Mouse (Mus musculus) CH12.LX (cell line): ENCODE data around the gene Apoa1. TPM values are rescaled to one million over a fixed set of nuclear protein-coding genes. Genes with fewer than 3 reads are reported as not detected.

Source experiments
- DNase-seq: peaks from one replicate; pipeline ENCODE4 v3.0.0-alpha.2; 2013; ENCODE audit errors: extremely low read depth
- H3K27ac ChIP-seq: 2 replicates; pipeline ENCODE4 v1.5.1; 2012; ENCODE audit warnings: low read depth, mild to moderate bottlenecking, control low read depth, moderate library complexity; ENCODE audit not compliant: insufficient read depth
- H3K27me3 ChIP-seq: replicated peaks from 2 replicates; pipeline ENCODE3; 2012; ENCODE audit warnings: inconsistent platforms
- H3K36me3 ChIP-seq, 2 experiments: replicated peaks in 1 of 2; 2 replicates each; pipeline versions ENCODE3 to v1.6.1; 2012; ENCODE audit warnings: inconsistent platforms in 1 of 2, low read length in 1 of 2, mild to moderate bottlenecking in 1 of 2, mixed read lengths in 1 of 2, moderate library complexity in 1 of 2; ENCODE audit not compliant: control insufficient read depth in 1 of 2, insufficient read depth in 1 of 2
- H3K4me1 ChIP-seq, 2 experiments: 2 replicates each; pipeline ENCODE4 v1.6.1; 2012; ENCODE audit warnings: inconsistent platforms in 1 of 2, moderate library complexity in 1 of 2; ENCODE audit not compliant: insufficient read depth in 2 of 2, control insufficient read depth in 1 of 2
- H3K4me2 ChIP-seq: 2 replicates; pipeline ENCODE4 v1.6.1; 2012; ENCODE audit warnings: low read depth, mild to moderate bottlenecking, control low read depth; ENCODE audit not compliant: poor library complexity, insufficient read depth, severe bottlenecking
- H3K4me3 ChIP-seq, 3 experiments: fragments of 150-350 bp in 1 of 3; sonication (generic) in 1 of 3; replicated peaks in 1 of 3; 2 replicates each; pipeline versions ENCODE3 to v1.5.1; 2011 to 2012; ENCODE audit warnings: low read depth in 2 of 3, low read length in 2 of 3, mild to moderate bottlenecking in 2 of 3, moderate library complexity in 2 of 3, control low read depth in 1 of 3, improper control_type of control experiment in 1 of 3, inconsistent platforms in 1 of 3, mixed read lengths in 1 of 3; ENCODE audit not compliant: poor library complexity in 1 of 3
- H3K79me2 ChIP-seq: replicated peaks from 2 replicates; pipeline ENCODE4 v1.6.1; 2012; ENCODE audit warnings: mild to moderate bottlenecking, moderate library complexity; ENCODE audit not compliant: control insufficient read depth, poor library complexity, insufficient read depth, severe bottlenecking; ENCODE audit errors: extremely low read depth
- H3K9ac ChIP-seq: 2 replicates; pipeline ENCODE4 v1.6.1; 2012; ENCODE audit warnings: low read depth, mild to moderate bottlenecking, control low read depth, moderate library complexity; ENCODE audit not compliant: insufficient read depth
- H3K9me3 ChIP-seq: replicated peaks from 2 replicates; pipeline ENCODE3; 2012; ENCODE audit warnings: low read length, inconsistent platforms, mixed read lengths
- BHLHE40 ChIP-seq: IDR thresholded peaks from 2 replicates; pipeline ENCODE4 v1.6.1; 2011; ENCODE audit warnings: mild to moderate bottlenecking, low read depth, low read length, improper control_type of control experiment
- CTCF ChIP-seq, 2 experiments: IDR thresholded peaks in 1 of 2; conservative IDR thresholded peaks in 1 of 2; 2 replicates each; pipeline ENCODE4 v1.5.1; 2011 to 2012; ENCODE audit warnings: low read depth in 2 of 2, low read length in 2 of 2, improper control_type of control experiment in 1 of 2, inconsistent platforms in 1 of 2, mild to moderate bottlenecking in 1 of 2, moderate library complexity in 1 of 2
- E2F4 ChIP-seq: IDR thresholded peaks from 2 replicates; pipeline ENCODE4 v1.6.1; 2011; ENCODE audit warnings: low read depth, low read length, improper control_type of control experiment; ENCODE audit not compliant: insufficient replicate concordance
- ELF1 ChIP-seq: IDR thresholded peaks from 2 replicates; pipeline ENCODE4 v1.6.1; 2014; ENCODE audit warnings: low read depth, mild to moderate bottlenecking, inconsistent platforms, low read length, improper control_type of control experiment
- EP300 ChIP-seq: IDR thresholded peaks from 2 replicates; pipeline ENCODE4 v1.6.1; 2011; ENCODE audit warnings: low read length, improper control_type of control experiment
- ETS1 ChIP-seq: conservative IDR thresholded peaks from 2 replicates; pipeline ENCODE4 v1.6.1; 2012; ENCODE audit warnings: low read depth, mild to moderate bottlenecking, inconsistent platforms, low read length, improper control_type of control experiment, moderate library complexity
- HCFC1 ChIP-seq: IDR thresholded peaks from 2 replicates; pipeline ENCODE4 v1.6.1; 2012; ENCODE audit warnings: low read depth, mild to moderate bottlenecking, inconsistent platforms, low read length, improper control_type of control experiment
- KAT2A ChIP-seq: IDR thresholded peaks from 2 replicates; pipeline ENCODE4 v1.6.1; 2012; ENCODE audit warnings: low read length, improper control_type of control experiment, inconsistent platforms; ENCODE audit not compliant: insufficient replicate concordance
- RAD21 ChIP-seq: IDR thresholded peaks from 2 replicates; pipeline ENCODE4 v1.6.1; 2011; ENCODE audit warnings: low read depth, mild to moderate bottlenecking, low read length, improper control_type of control experiment, moderate library complexity
- RCOR1 ChIP-seq: conservative IDR thresholded peaks from 2 replicates; pipeline ENCODE4 v1.6.1; 2012; ENCODE audit warnings: low read depth, mild to moderate bottlenecking, inconsistent platforms, low read length, improper control_type of control experiment
- SIN3A ChIP-seq: IDR thresholded peaks from 2 replicates; pipeline ENCODE4 v1.6.1; 2012; ENCODE audit warnings: low read length, improper control_type of control experiment, inconsistent platforms
- SMC3 ChIP-seq: IDR thresholded peaks from 2 replicates; pipeline ENCODE4 v1.6.1; 2011; ENCODE audit warnings: low read depth, low read length, improper control_type of control experiment
- TCF12 ChIP-seq: IDR thresholded peaks from 2 replicates; pipeline ENCODE4 v1.6.1; 2014; ENCODE audit warnings: low read depth, mild to moderate bottlenecking, inconsistent platforms, low read length, improper control_type of control experiment
- UBTF ChIP-seq: IDR thresholded peaks from 2 replicates; pipeline ENCODE4 v1.6.1; 2012; ENCODE audit warnings: low read depth, mild to moderate bottlenecking, inconsistent platforms, low read length, improper control_type of control experiment, moderate library complexity
- ZKSCAN1 ChIP-seq: IDR thresholded peaks from 2 replicates; pipeline ENCODE4 v1.6.1; 2012; ENCODE audit warnings: low read depth, inconsistent platforms, low read length, improper control_type of control experiment, borderline replicate concordance
- ZNF384 ChIP-seq: IDR thresholded peaks from 2 replicates; pipeline ENCODE4 v1.6.1; 2012; ENCODE audit warnings: low read depth, low read length, improper control_type of control experiment, inconsistent platforms
- dilution Hi-C: fragments of 300-500 bp; cut with MboI; formaldehyde crosslinking; loops from 2 replicates; pipeline ENCODE4 v1.14.3; 2020; ENCODE audit warnings: low sequenced_read_pairs; ENCODE audit not compliant: extremely low pct_unique_long_range_greater_than_20kb, extremely low pct_ligation_motif_present
- in situ Hi-C: fragments of 300-500 bp; cut with MboI; formaldehyde crosslinking; loops from 3 replicates; pipeline ENCODE4 v1.14.3; 2019; ENCODE audit warnings: low sequenced_read_pairs, low pct_ligation_motif_present, low pct_unique_long_range_greater_than_20kb, mixed read lengths
- polyA plus RNA-seq: library from polyadenylated mRNA; unstranded; fragments of >175 nt; gene quantifications from 2 replicates; pipeline ENCODE4 v1.2.1, GENCODE M21; 2012; ENCODE audit warnings: low read depth; ENCODE audit not compliant: insufficient read length
- total RNA-seq, 2 experiments: library from RNA; depleted of rRNA; stranded (reverse); fragments of 300-350 nt in 1 of 2; fragments of >200 nt in 1 of 2; gene quantifications; 2 replicates each; pipeline ENCODE4 v1.2.3; 2012 to 2014

Gene Apoa1
- total and polyA plus RNA-seq, 3 experiments = not detected

- H3K9ac ChIP-seq = no peak overlapping the region
- H3K4me3 ChIP-seq = no peak overlapping the region
Observed at GRCm38 (mm10) chr9:46224101-46224500, 4.3 kb upstream of the Apoa1 start.

DNA sequence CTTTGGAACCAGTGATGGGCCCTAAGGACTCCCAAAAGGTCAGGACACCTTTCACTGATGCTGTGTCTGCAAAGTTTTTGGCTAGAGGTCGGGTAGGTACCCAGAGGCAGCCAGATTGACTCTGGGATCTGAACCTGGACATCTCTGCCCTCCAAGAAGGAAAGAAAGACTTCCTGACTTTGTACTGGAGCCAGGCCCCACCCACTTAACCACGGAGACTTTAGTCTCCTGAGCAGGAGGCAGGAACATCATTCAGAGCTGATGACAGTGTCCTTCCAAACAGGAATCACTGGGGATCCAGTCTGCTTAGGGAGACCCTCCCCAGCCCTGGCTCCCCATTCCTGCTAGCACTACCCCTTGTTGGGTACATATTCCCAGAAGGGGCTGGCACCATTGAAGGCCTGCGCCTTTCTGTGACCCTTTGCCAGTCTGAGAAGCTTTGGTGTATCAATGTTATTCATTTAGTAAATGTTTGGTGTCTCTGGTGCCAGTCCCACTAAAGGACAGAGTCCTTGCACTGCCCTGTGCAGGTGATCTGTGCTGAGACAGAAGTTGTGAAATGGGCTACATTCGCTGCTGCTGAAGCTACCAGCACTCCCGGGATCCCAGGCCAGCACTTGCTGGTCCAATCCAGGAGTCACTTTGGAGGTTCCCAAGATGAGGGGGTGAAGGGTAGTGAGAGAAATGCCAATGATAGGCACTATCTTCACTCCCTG is 3.3 kb upstream of the Apoa1 start:
- H3K4me2 ChIP-seq = no peak overlapping the region
- peaks cover 0 to 4% of the 10 kb centered on the region in 2 experiments; a peak in 2 of 4 replicates for H3K4me1 ChIP-seq
- H3K4me3 ChIP-seq = no peak overlapping the region
- H3K79me2 ChIP-seq = no peaks in the 10 kb centered on the region
- no peak overlapping the region for H3K27ac ChIP-seq
- in situ Hi-C loops = no loop called here
- H3K9ac ChIP-seq = no peak overlapping the region
- dilution Hi-C loops = no loop called here
- TF ChIP-seq SIN3A = no peak
- H3K9me3 ChIP-seq = no peaks in the 10 kb centered on the region
- no peak for DNase-seq
- peaks cover 26 to 49% of the 10 kb centered on the region in 2 experiments for H3K36me3 ChIP-seq
- peaks cover 3% of the 10 kb centered on the region for H3K27me3 ChIP-seq

More at GRCm38 (mm10) chr9:46224101-46224500, 4.3 kb upstream of the Apoa1 start:
- no peak overlapping the region for H3K4me2 ChIP-seq
- H3K27ac ChIP-seq = no peak overlapping the region
- dilution Hi-C loops (no loop called here), in situ Hi-C loops (no loop called here)
- no peak for DNase-seq
- no peaks in the 10 kb centered on the region for H3K79me2 ChIP-seq
- peaks cover 34 to 59% of the 10 kb centered on the region in 2 experiments for H3K36me3 ChIP-seq
- peaks cover 2% of the 10 kb centered on the region for H3K27me3 ChIP-seq
- TF ChIP-seq ZKSCAN1 (no peak), E2F4 (no peak), RCOR1 (no peak), ETS1 (no peak), HCFC1 (no peak), ELF1 (no peak), RAD21 (no peak), ZNF384 (no peak), CTCF (conservative IDR thresholded peaks at IDR 0.05 in 1 of 2, IDR thresholded peaks at IDR 0.05 in 1 of 2; ENCODE audit: low read depth in 2 of 2, low read length in 2 of 2) (no peak), SMC3 (no peak), EP300 (no peak), BHLHE40 (no peak), KAT2A (no peak), TCF12 (no peak), UBTF (no peak)
- no peaks in the 10 kb centered on the region for H3K9me3 ChIP-seq
- no peaks in the 10 kb centered on the region for H3K4me1 ChIP-seq
